Mouse (Mus musculus) liver, adult 2 months (tissue): Measurements from ENCODE around the gene Snrpb. TPM values are rescaled to one million over a fixed set of nuclear protein-coding genes. Genes with fewer than 3 reads are reported as not detected.

ENCODE experiments used
- DNase-seq: peaks from one replicate; pipeline ENCODE4 v3.0.0-alpha.2; 2011; ENCODE audit warnings: low read depth, low spot score; ENCODE audit errors: extremely low read depth
- H3K27ac ChIP-seq: fragments of 200-500 bp; replicated peaks from 2 replicates; pipeline ENCODE4 v1.5.1; 2012; ENCODE audit warnings: low read depth, mild to moderate bottlenecking, control low read depth, inconsistent platforms, low read length; ENCODE audit not compliant: insufficient read depth
- H3K27me3 ChIP-seq: fragments of 200-500 bp; 2 replicates; pipeline ENCODE4 v1.6.1; 2012; ENCODE audit warnings: mild to moderate bottlenecking, moderate library complexity, low read length, inconsistent platforms; ENCODE audit not compliant: control insufficient read depth, insufficient read depth
- H3K36me3 ChIP-seq: fragments of 200-500 bp; 2 replicates; pipeline ENCODE4 v1.6.1; 2012; ENCODE audit warnings: low read length, inconsistent platforms; ENCODE audit not compliant: control insufficient read depth, insufficient read depth
- H3K4me1 ChIP-seq: fragments of 200-500 bp; 2 replicates; pipeline ENCODE4 v1.6.1; 2011; ENCODE audit warnings: low read length; ENCODE audit not compliant: control insufficient read depth, insufficient read depth
- H3K4me3 ChIP-seq: fragments of 200-500 bp; 2 replicates; pipeline ENCODE4 v1.5.1; 2011; ENCODE audit warnings: low read depth, mild to moderate bottlenecking, control low read depth, low read length, moderate library complexity; ENCODE audit not compliant: insufficient read depth
- H3K79me2 ChIP-seq: fragments of 200-500 bp; 2 replicates; pipeline ENCODE4 v1.6.1; 2012; ENCODE audit warnings: inconsistent platforms, mild to moderate bottlenecking, low read length, moderate library complexity; ENCODE audit not compliant: control insufficient read depth, insufficient read depth
- H3K9ac ChIP-seq: fragments of 200-500 bp; 2 replicates; pipeline ENCODE4 v1.6.1; 2012; ENCODE audit warnings: low read depth, mild to moderate bottlenecking, control low read depth, inconsistent platforms, low read length
- CTCF ChIP-seq: fragments of 200-500 bp; IDR thresholded peaks from 2 replicates; pipeline ENCODE4 v1.5.1; 2011; ENCODE audit warnings: low read depth, low read length, control low read depth
- POLR2A ChIP-seq: fragments of 200-500 bp; IDR thresholded peaks from 2 replicates; pipeline ENCODE4 v1.6.1; 2011; ENCODE audit warnings: low read length, control low read depth; ENCODE audit not compliant: insufficient read depth; ENCODE audit errors: extremely low read depth
- WGBS: fragments of 180-500 bp; shearing (Covaris S2); methylation state at CpG from one replicate; pipeline ENCODE4 v1.1.7; 2018; 5-methylcytosine and 5-hydroxymethylcytosine counted together
- polyA plus RNA-seq: library from polyadenylated mRNA; depleted of rRNA; stranded (reverse); fragments of >200 nt; gene quantifications from 2 replicates; pipeline ENCODE4 v1.2.3, GENCODE M21; 2012
- total RNA-seq: library from RNA; depleted of rRNA; stranded (reverse); fragments of >200 nt; gene quantifications from 2 replicates; pipeline ENCODE4 v1.2.3, GENCODE M21; 2014

Snrpb gene
- total and polyA plus RNA-seq, 2 experiments: 53.6 to 209 TPM

GRCm38 (mm10) chr2:130194894-130195293, 15.7 kb upstream of the Snrpb start, which contains the start of gene Tmc2:
Gene Tmc2 (plus strand): TSS chr2:130195194.
- DNase-seq: no peak
- Histone ChIP-seq H3K4me3 (no peak within 1 kb of the TSS), H3K9ac (no peak within 1 kb of the TSS), H3K4me1 (no peaks in the 10 kb centered on the region), H3K36me3 (no peaks in the 10 kb centered on the region), H3K27ac (no peak within 1 kb of the TSS), H3K27me3 (no peaks in the 10 kb centered on the region), H3K79me2 (no peaks in the 10 kb centered on the region)
- TF ChIP-seq CTCF: no peak
- no peak for TF ChIP-seq POLR2A
- WGBS: 94% methylated on average over 16 of the region's 16 CpGs

- no peaks in the 10 kb centered on the region for H3K36me3 ChIP-seq
- 86% methylated on average over 12 of the region's 12 CpGs for WGBS
Measured at GRCm38 (mm10) chr2:130188391-130188790, 9.2 kb upstream of the Snrpb start.

GRCm38 (mm10) chr2:130179507-130180019, 360 bp upstream of the Snrpb start:
- H3K4me1 ChIP-seq: peaks cover 5% of the 10 kb centered on the region
- WGBS: 0% methylated on average over 15 of the region's 15 CpGs
- no peaks in the 10 kb centered on the region for H3K27me3 ChIP-seq
- H3K9ac ChIP-seq: peak overlapping the region; percentile 68
- peak overlapping the region; percentile 87 for H3K4me3 ChIP-seq
- H3K36me3 ChIP-seq: peaks cover 14% of the 10 kb centered on the region
- peaks cover 8% of the 10 kb centered on the region; the same call in 1 of the 2 replicates for H3K79me2 ChIP-seq
- peak overlapping the region; percentile 27 for H3K27ac ChIP-seq
- no peak for DNase-seq
- no peak for TF ChIP-seq CTCF
- TF ChIP-seq POLR2A: no peak

More at GRCm38 (mm10) chr2:130188391-130188790, 9.2 kb upstream of the Snrpb start:
- no peak for DNase-seq
- H3K4me1 ChIP-seq: no peaks in the 10 kb centered on the region
- TF ChIP-seq POLR2A (no peak), CTCF (no peak)
- no peak overlapping the region for H3K4me3 ChIP-seq
- no peak overlapping the region for H3K27ac ChIP-seq
- H3K79me2 ChIP-seq: no peaks in the 10 kb centered on the region
- no peak overlapping the region for H3K9ac ChIP-seq
- no peaks in the 10 kb centered on the region for H3K27me3 ChIP-seq

GRCm38 (mm10) chr2:130178381-130178705, 860 bp downstream of the Snrpb start:
- Histone ChIP-seq H3K27ac (peak overlapping the region; percentile 73), H3K4me3 (peak overlapping the region; percentile 87), H3K9ac (peak overlapping the region; percentile 92), H3K79me2 (peaks cover 8% of the 10 kb centered on the region; the same call in 1 of the 2 replicates), H3K36me3 (peaks cover 26% of the 10 kb centered on the region), H3K4me1 (peaks cover 5% of the 10 kb centered on the region), H3K27me3 (no peaks in the 10 kb centered on the region)
- under 1% methylated on average over 11 of the region's 11 CpGs for WGBS
- peak; percentile 32 for DNase-seq
- TF ChIP-seq CTCF: no peak
- no peak for TF ChIP-seq POLR2A

GRCm38 (mm10) chr2:130176820-130177219, 2.4 kb downstream of the Snrpb start:
- no peak for DNase-seq
- TF ChIP-seq CTCF (no peak), POLR2A (no peak)
- Histone ChIP-seq H3K27ac (no peak overlapping the region), H3K9ac (no peak overlapping the region), H3K27me3 (no peaks in the 10 kb centered on the region), H3K79me2 (peaks cover 8% of the 10 kb centered on the region; the same call in 1 of the 2 replicates), H3K4me3 (no peak overlapping the region), H3K4me1 (peaks cover 5% of the 10 kb centered on the region), H3K36me3 (peaks cover 41% of the 10 kb centered on the region)
- WGBS: 72% methylated on average over 8 of the region's 8 CpGs

GRCm38 (mm10) chr2:130171674-130172073, 7.5 kb downstream of the Snrpb start:
- Histone ChIP-seq H3K4me3 (no peak overlapping the region), H3K36me3 (peaks cover 69% of the 10 kb centered on the region), H3K4me1 (peaks cover under 1% of the 10 kb centered on the region; the same call in 1 of the 2 replicates), H3K27ac (no peak overlapping the region), H3K27me3 (no peaks in the 10 kb centered on the region), H3K9ac (no peak overlapping the region), H3K79me2 (no peaks in the 10 kb centered on the region; the same call in 1 of the 2 replicates)
- TF ChIP-seq POLR2A: no peak
- no peak for TF ChIP-seq CTCF
- DNase-seq: no peak
- 27% methylated on average over 2 of the region's 2 CpGs for WGBS
